Mouse (Mus musculus) G1E (cell line): Measurements from ENCODE around the gene Cpne9.

Experiments used
- CTCF ChIP-seq: IDR thresholded peaks from 2 replicates; pipeline ENCODE4 v1.5.1; 2012; ENCODE audit warnings: low read depth, low read length, inconsistent platforms, mixed read lengths
- GATA1 ChIP-seq: IDR thresholded peaks from 2 replicates; pipeline ENCODE4 v1.6.1; 2012; ENCODE audit warnings: borderline replicate concordance, low read length, inconsistent platforms, mixed read lengths
- GATA2 ChIP-seq: IDR thresholded peaks from 2 replicates; pipeline ENCODE4 v1.6.1; 2012; ENCODE audit warnings: low read depth, low read length, inconsistent platforms, borderline replicate concordance
- POLR2AphosphoS5 ChIP-seq: IDR thresholded peaks from 2 replicates; pipeline ENCODE4 v1.6.1; 2012; ENCODE audit warnings: low read depth, low read length, inconsistent platforms; ENCODE audit not compliant: insufficient replicate concordance
- TAL1 ChIP-seq: conservative IDR thresholded peaks from 2 replicates; pipeline ENCODE4 v1.6.1; 2012; ENCODE audit warnings: low read depth, low read length, inconsistent platforms, mixed read lengths

DNA sequence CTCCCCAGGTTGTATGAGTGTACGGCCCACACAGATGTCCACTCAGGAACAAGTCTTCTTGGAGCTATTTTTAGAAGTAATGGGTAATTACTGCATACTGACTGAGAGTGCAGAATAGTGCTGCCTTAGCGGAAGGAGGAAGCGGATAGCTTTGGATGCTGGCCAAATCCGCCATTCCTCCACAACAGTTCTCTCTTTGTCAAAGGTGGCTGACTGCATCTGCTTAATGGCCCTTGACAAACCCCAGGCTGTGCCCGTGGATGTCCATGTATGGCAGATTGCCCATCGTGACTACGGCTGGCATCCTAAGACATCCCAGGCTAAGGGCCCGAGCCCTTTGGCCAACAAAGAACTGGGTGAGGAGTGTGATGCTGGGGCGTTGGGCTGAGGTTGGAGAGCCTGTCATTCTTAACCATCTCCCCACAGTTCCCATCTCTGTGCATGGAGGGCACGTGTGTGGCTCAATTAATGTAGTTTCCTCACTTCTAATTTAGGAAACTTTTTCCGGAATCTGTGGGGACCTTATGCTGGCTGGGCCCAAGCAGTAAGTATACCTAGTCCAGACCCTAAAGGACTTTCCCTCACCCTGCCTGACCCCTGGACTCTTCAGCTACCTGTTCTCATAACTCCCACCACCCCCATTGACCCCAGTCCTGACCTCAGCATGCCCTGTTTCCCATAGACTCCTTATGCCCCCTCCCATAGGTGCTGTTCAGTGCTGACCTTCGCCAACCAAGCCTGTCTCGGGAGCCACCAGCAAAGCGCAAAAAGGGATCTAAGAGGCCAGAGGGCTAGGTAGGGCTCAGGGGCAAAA, 51.2 kb downstream of the Cpne9 start:
- TF ChIP-seq CTCF (no peak), POLR2AphosphoS5 (no peak), GATA2 (no peak), GATA1 (no peak), TAL1 (no peak)
